Mouse (Mus musculus): ENCODE measurements around the gene Kiss1.

Kiss1 gene

DNA sequence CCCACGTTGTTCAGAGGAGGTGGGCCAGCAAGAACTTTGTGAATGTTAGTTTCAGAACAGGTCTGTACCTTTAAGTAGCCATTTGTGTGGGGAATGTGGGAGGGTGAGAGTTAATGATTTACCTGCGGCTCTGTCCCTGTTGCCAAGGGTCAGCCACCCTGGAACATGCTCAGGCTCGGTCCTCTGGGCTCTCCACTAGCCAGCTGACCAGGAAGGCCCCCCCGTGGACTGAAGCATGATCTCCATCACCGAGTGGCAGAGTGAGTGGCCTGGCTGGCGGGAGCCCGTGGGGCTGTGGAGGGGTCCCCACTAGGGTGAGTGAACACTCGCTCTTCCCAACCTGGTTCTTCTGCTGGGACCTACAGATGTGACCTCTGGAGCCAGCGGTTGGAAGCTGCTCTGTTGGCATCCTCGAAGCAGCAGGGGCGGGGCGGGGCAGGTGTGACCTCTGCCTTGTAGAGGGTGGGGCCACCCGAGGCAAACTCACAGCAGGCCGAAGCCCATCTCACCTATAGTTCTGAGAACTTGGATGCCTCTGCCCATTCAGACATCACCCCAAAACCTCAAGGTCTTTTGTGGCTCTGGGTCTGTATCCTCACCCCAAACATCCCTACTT, 11.9 kb upstream of the Kiss1 start, which contains the start of gene Golt1a:
Gene Golt1a (plus strand): TSS at position 149 of the 616 bp plus-strand sequence.
- POLR2A ChIA-PET: interaction anchor here in 3 of 4 experiments (0.5 to 3.0 kb wide), 5 partner anchors 31 to 298 kb away, joined by 3 to 17 read pairs (median 3); no protein-coding TSS in a partner anchor
- CTCF ChIA-PET: interaction anchor here (0.7 to 7.9 kb wide), 9 partner anchors 44 to 301 kb away, joined by 3 to 238 read pairs (median 10); partner anchors contain the start of gene Snrpe (in 1 of the 4)

DNA sequence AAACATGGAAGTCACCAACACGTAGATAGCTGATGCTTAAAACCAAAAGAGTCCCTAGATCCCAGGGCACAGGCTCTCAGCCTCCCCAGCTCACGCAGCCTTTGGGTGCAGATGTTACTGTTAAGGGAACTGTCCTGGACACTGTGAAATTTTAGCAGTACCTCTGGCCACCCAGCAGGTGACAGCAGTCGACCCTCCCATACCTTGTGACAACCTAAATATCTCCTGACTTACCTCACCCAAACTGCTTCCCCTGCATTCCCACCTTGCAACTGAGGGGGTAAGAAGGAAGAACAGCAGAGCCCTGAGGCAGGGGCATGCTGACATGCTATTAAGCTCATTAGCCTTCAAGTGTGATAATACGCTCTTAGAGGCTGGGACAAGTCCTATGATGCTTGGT, 10.4 kb upstream of the Kiss1 start:
- ChIA-PET CTCF (interaction anchor here (0.6 to 7.9 kb wide), 29 partner anchors 8 to 682 kb away, joined by 3 to 238 read pairs (median 5); partner anchors contain the start of gene Snrpe (in 2 of the 4)), POLR2A (interaction anchor here (0.5 to 3.0 kb wide), 29 partner anchors 11 to 577 kb away, joined by 3 to 17 read pairs (median 4); partner anchors contain the start of genes Etnk2 (in 1 of the 4), Kiss1 (in 1 of the 4) and Ren1 (in 1 of the 4))

DNA sequence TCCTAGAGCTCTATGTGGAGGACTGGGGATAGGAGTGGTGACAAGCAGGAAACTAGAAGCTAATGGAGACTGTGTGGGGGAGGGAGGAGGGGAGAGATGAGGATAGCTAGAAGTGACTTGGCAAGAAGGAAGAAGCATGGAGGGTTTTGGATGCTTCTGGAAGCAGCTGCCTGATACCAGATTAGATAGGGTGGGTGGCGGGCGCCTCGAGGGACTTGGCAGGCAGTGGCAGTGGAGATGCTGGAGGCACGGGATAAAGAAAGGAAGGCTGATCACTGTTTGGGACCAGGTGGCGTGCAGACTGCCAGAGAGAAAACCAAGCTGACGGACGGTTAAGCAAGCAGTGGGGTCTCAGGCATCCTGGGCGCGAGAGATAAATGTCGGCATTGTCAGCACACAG, 9.7 kb upstream of the Kiss1 start:
- ChIA-PET CTCF (interaction anchor here (0.6 to 7.9 kb wide), 36 partner anchors 9 to 799 kb away, joined by 3 to 238 read pairs (median 4); partner anchors contain the start of genes Snrpe (in 2 of the 4), Chit1 (in 1 of the 4) and Etnk2 (in 1 of the 4)), POLR2A (interaction anchor here (0.5 to 3.0 kb wide), 33 partner anchors 10 to 298 kb away, joined by 3 to 17 read pairs (median 4); partner anchors contain the start of genes Etnk2 (in 2 of the 4), Kiss1 (in 1 of the 4), Ren1 (in 1 of the 4) and Snrpe (in 1 of the 4))

DNA sequence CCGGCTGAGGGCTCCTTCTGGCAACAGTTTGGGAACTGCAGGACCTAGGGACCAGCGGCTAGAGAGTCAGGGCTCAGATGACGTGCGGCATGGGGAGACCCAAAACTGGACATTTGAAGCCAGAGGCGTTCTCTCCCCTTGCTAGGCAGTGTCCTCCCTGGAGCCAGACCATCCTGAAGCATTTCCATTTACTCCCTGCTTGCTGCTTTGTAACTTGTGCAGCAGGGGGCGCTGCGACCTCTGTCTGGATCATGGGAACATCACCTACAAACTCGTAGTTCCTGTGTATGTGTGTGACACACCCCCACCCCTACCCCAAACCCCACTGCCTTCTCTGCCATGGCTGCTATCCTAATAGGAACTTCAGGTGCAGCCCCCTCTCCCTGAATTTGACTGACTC, 7.3 kb upstream of the Kiss1 start:
- POLR2A ChIA-PET: interaction anchor here in 3 of 4 experiments (0.5 to 1.8 kb wide), 5 partner anchors 18 to 41 kb away, joined by 3 to 4 read pairs (median 3); no protein-coding TSS in a partner anchor
- CTCF ChIA-PET: interaction anchor here (0.7 to 2.3 kb wide), 18 partner anchors 16 to 741 kb away, joined by 3 to 22 read pairs (median 4); partner anchors contain the start of genes Etnk2 (in 1 of the 4) and Snrpe (in 1 of the 4)

DNA sequence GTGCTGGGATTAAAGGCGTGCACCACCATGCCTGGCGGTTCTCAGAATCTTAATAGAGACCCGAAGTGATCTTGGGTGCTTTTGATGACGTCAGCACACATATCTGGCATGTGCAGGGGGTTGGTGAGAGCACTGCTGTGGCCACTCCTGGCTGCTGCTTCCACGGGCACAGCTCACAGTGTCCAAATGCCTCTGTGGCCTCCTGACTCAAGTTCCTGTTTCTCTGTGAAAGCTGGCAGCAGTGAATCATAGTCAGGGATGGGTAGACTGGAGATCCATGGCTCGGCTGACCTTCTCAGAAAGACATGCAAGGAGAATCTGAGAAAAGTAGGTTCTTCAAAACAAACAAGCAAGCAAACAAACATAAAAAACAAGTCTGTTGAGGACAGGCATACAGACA, 5.9 kb upstream of the Kiss1 start:
- POLR2A ChIA-PET: interaction anchor here in 1 of 4 experiments (20.0 kb wide), 1 partner anchor 23 kb away, joined by 388 read pairs; no protein-coding TSS in a partner anchor
- CTCF ChIA-PET: interaction anchor here in 3 of 4 experiments (0.9 to 2.9 kb wide), 5 partner anchors 9 to 295 kb away, joined by 3 to 27 read pairs (median 5); partner anchors contain the start of gene Snrpe (in 1 of the 3)

DNA sequence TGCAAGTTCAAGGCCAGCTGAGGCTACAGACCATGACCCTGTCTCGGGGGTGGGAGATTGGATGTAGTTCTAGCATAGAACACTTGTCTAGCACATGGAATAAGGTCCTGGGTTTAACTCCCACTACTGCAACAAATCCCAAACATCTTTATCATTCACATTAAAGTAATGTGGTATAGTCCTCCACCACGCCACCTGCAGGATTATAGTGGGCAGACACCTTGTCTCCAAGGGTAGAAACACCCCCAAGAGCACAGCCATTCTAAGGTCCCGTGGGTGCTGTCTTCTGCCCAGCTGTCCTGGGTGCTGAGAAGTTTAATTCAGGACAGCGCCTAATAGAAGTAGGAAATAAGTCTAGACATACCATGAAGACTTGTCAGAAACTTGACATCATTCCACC, 5.1 kb upstream of the Kiss1 start:
- ChIA-PET POLR2A (interaction anchor here in 2 of 4 experiments (1.2 to 20.0 kb wide), 4 partner anchors 10 to 37 kb away, joined by 3 to 388 read pairs (median 6); partner anchors contain the start of gene Ren1 (in 1 of the 2)), CTCF (interaction anchor here (0.6 to 2.9 kb wide), 13 partner anchors 10 to 294 kb away, joined by 3 to 27 read pairs (median 5); partner anchors contain the start of genes Ren1 (in 1 of the 4) and Snrpe (in 1 of the 4))

DNA sequence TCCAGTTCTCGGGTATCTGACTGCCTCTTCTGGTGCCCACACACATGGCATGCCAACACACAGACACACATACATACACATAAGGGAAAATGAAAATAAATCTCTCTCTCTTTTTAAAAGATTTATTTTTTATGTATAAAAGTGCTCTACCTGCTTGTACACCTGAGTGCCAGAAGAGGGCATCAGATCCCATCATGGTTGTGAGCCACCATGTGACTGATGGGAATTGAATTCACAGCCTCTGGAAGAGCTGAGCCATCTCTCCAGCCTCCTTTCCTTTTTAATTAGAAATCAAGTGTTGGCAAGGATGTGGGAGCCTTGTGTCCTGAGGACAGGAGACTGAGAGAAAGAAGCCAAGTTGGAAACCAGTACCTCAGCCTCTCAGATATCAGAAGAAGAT, 4.5 kb upstream of the Kiss1 start:
- CTCF ChIA-PET: interaction anchor here (0.6 to 2.9 kb wide), 29 partner anchors 9 to 293 kb away, joined by 3 to 27 read pairs (median 3); partner anchors contain the start of genes Etnk2 (in 2 of the 4), Ren1 (in 1 of the 4) and Snrpe (in 1 of the 4)
- POLR2A ChIA-PET: interaction anchor here in 2 of 4 experiments (0.6 to 20.0 kb wide), 6 partner anchors 9 to 36 kb away, joined by 3 to 388 read pairs (median 4); partner anchors contain the start of gene Ren1 (in 1 of the 2)

DNA sequence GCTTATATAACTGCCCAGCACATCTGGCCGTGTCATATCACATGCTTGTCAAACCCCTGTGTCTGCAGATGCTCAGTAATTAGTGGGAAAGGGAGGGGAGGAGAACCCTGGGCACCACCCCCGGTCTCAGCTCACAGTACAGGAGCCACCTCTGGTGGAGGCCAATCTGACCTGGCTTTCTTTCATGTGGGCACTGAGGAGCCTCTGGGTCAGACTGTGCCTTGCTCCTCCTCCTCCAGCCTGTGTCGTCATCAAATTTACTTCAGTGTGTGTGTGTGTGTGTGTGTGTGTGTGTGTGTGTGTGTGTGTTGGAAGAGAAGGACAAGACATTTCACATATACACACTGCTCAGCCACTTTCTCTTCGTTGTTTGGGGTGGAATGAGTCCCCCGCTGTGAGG, 1.7 kb downstream of the Kiss1 start:
- POLR2A ChIA-PET: interaction anchor here in 3 of 4 experiments (0.6 to 20.0 kb wide), 18 partner anchors 11 to 348 kb away, joined by 3 to 388 read pairs (median 4); partner anchors contain the start of genes Etnk2 (in 2 of the 3) and Ren1 (in 1 of the 3)
- CTCF ChIA-PET: interaction anchor here in 3 of 4 experiments (0.7 to 2.2 kb wide), 6 partner anchors 11 to 287 kb away, joined by 4 to 11 read pairs (median 5); partner anchors contain the start of gene Snrpe (in 1 of the 3)

DNA sequence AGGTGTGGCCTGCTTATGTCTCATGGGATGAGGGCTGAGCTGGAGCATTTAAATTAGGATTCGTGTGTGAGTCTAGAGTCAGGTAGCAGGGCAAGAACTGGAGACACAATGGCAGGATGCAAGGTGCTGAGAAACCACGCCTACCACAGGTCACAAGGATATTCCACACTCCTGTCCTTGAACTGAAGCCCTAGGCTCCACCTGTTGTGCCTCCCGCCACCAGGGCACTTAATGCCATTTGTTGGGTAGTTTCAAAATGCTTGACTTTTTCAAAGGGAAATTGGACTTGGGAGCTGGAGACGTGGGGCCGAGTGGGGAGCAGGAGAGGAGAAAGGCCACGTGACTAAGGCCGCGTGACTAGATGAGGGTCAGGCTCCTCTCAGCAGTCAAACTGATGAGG, 4.3 kb downstream of the Kiss1 start:
- ChIA-PET POLR2A (interaction anchor here (0.6 to 20.0 kb wide), 50 partner anchors 8 to 1872 kb away, joined by 3 to 388 read pairs (median 4); partner anchors contain the start of genes Etnk2 (in 2 of the 4), Ren1 (in 2 of the 4), Plekha6 (in 1 of the 4) and Ppp1r15b (in 1 of the 4)), CTCF (interaction anchor here in 3 of 4 experiments (1.0 to 2.4 kb wide), 10 partner anchors 9 to 100 kb away, joined by 3 to 10 read pairs (median 5); partner anchors contain the start of gene Ren1 (in 1 of the 3))

DNA sequence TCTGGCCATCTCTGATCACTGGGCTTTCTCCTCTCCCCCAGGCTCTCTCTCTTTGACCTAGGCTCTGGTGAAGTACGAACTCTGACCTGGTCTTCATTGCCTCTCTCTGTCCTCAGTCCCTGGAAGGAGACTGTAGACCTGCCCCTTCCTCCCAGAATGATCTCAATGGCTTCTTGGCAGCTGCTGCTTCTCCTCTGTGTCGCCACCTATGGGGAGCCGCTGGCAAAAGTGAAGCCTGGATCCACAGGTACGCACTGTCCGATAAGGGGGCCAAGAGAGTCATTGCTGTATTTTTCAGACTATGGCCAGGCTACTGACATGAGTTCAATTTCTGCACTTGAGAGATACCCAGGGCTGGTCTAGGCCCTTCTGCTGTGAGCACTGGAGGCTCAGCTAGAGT, 5.4 kb downstream of the Kiss1 start:
- ChIA-PET CTCF (interaction anchor here (0.5 to 2.4 kb wide), 10 partner anchors 13 to 144 kb away, joined by 3 to 10 read pairs (median 6); no protein-coding TSS in a partner anchor), POLR2A (interaction anchor here (0.6 to 20.0 kb wide), 28 partner anchors 10 to 341 kb away, joined by 3 to 388 read pairs (median 6); partner anchors contain the start of genes Etnk2 (in 2 of the 4), Ren1 (in 2 of the 4), Ppp1r15b (in 1 of the 4) and Zbed6 (in 1 of the 4))

DNA sequence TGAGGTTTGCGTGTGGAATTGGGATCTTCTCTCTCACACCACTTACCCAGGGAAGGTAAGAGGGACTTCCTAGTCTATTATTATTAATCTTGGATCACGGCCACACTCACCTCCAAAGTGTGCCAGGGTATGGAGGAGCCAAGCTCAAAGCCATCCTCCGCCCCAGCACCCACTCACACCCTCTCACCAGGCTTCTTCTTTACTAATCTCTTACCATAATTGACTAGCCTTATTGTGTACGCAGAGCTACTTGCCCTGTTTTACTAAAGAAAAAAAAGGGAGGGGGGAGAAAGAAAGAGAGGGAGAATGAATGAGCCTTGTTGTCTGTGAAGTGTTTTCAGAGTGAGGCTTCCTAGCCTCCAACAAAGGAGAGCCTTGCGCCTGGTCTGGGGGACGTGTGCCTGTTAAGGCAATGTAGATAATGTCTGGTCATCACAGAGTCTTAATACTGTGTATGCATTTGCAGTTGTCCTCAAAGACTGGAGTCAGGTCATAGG, 6.7 kb downstream of the Kiss1 start:
- CTCF ChIA-PET: interaction anchor here (0.7 to 2.4 kb wide), 12 partner anchors 11 to 268 kb away, joined by 3 to 10 read pairs (median 4); partner anchors contain the start of gene Ppp1r15b (in 1 of the 4)
- POLR2A ChIA-PET: interaction anchor here (0.6 to 20.0 kb wide), 18 partner anchors 9 to 685 kb away, joined by 3 to 388 read pairs (median 5); partner anchors contain the start of gene Etnk2 (in 3 of the 4)

DNA sequence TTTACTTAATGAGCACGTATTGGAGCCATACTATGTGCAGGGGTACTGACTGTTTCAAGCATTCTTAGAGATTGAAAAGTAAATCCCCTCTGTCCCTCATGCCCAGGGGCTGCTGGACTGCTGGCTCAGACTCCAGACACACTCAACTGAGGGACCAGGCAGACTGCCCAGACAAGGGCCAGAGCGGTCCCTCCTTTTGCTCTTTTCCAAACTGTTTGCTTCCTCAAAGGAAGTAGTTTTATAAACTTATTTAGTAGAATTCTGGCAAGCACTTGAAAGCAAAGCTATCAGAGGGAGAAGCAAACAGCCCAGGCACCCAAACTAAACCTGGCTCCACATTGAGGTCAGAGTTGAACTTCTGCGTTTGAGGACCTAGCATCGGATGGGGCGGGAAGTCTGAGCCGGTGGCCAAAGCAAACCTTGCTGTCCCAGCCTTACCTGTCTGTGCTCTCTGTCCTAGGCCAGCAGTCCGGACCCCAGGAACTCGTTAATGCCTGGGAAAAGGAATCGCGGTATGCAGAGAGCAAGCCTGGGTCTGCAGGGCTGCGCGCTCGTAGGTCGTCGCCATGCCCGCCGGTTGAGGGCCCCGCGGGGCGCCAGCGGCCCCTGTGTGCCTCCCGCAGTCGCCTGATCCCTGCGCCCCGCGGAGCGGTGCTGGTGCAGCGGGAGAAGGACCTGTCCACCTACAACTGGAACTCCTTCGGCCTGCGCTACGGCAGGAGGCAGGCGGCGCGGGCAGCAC, 7.4 kb downstream of the Kiss1 start:
- CTCF ChIA-PET: interaction anchor here in 2 of 4 experiments (0.7 to 1.8 kb wide), 6 partner anchors 11 to 180 kb away, joined by 3 to 5 read pairs (median 4); no protein-coding TSS in a partner anchor
- POLR2A ChIA-PET: interaction anchor here in 3 of 4 experiments (1.0 to 20.0 kb wide), 11 partner anchors 9 to 309 kb away, joined by 3 to 388 read pairs (median 5); partner anchors contain the start of gene Etnk2 (in 2 of the 3)

DNA sequence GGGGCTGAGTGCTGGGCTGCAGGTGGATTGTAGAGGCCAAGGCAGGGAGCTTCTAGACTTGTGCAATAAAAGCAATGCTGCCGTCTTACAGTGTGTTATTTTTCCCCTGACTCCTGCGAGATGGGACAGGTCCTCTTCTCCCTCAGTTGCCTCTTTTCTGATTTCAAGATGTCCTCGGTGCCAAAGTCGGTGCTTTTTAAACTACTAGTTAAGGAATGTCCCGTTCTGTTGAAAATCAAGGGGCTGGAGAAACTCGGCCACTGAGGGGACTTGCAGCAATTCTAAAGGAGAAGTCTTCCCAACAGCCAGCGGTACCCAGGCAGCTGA, 7.9 kb downstream of the Kiss1 start:
- ChIA-PET CTCF (interaction anchor here in 2 of 4 experiments (1.1 to 1.8 kb wide), 4 partner anchors 23 to 181 kb away, joined by 3 to 5 read pairs (median 4); no protein-coding TSS in a partner anchor), POLR2A (interaction anchor here in 2 of 4 experiments (0.5 to 20.0 kb wide), 10 partner anchors 8 to 309 kb away, joined by 3 to 388 read pairs (median 5); partner anchors contain the start of gene Etnk2 (in 1 of the 2))

DNA sequence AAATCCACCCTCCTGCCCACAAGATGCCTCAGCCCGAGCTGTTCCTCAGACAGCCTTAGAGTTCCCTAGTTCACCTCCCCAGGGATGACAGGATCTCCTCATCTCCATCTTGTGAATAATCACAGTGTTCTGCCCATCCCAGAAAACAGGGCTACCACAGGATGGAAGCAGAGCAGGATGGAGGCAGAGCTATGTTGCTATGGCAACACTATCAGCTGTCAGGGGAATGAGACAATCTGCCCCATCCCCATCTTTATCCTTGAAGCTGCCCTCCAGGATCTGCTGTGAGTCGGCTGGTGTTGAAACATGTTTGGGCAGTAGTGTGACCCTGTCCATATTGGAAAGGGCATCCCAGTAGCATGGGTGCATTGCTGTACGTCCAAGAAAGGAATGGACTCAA, 9.5 kb downstream of the Kiss1 start:
- POLR2A ChIA-PET: interaction anchor here (0.6 to 20.0 kb wide), 11 partner anchors 6 to 332 kb away, joined by 3 to 388 read pairs (median 9); partner anchors contain the start of genes Kiss1 (in 2 of the 4) and Etnk2 (in 1 of the 4)

DNA sequence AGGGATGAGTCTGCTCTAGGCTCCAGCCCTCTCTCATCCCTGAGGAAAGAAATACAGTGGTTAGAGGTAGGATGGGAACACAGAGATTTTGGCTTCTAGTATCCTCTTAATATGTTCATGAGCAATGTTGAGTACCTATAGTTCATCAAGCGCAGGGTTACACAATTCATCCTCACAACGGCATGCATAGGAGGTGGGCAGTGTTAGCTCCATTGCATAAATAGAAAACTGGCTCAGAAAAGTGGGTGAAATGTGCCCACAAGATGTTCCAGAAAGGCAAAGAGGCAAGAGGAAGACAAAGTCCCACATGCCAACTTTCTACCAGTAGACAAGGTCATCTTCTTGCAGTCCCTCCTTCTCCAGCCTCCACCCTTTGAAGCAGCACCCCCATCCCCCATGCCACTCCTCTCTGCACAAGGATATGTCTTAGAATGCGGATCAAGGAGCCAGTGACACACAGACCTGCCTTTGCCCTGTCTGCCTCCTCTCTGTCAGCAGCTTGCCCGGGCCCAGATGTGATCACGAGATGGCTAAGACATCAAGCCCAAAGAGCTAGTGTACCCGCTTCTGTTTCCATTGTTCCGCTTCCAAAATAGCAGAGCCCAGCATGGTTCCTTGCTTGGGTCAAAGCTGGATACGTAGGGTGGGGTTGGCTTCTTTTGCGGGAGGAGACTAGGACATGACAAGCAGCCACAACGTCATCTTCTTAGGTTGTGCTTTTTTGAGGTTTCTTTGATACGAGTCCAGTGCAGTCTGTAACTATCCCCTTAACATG, 11.2 kb downstream of the Kiss1 start:
- POLR2A ChIA-PET: interaction anchor here (0.5 to 20.0 kb wide), 17 partner anchors 6 to 730 kb away, joined by 3 to 388 read pairs (median 5); partner anchors contain the start of genes Kiss1 (in 2 of the 4) and Etnk2 (in 1 of the 4)
- CTCF ChIA-PET: interaction anchor here in 1 of 4 experiments (2.0 kb wide), 1 partner anchor 21 kb away, joined by 8 read pairs; no protein-coding TSS in a partner anchor

More for the DNA sequence above, 9.5 kb downstream of the Kiss1 start:
- CTCF ChIA-PET: interaction anchor here (0.6 to 1.2 kb wide), 5 partner anchors 16 to 22 kb away, joined by 3 to 6 read pairs (median 4); no protein-coding TSS in a partner anchor
